Mouse (Mus musculus) cortical plate, adult 2 months (tissue): ENCODE data around the gene Cept1. TPM values are rescaled to one million over a fixed set of nuclear protein-coding genes. Genes with fewer than 3 reads are reported as not detected.

Experiments
- H3K27ac ChIP-seq: fragments of 200-500 bp; 2 replicates; pipeline ENCODE4 v1.5.1; 2012; ENCODE audit warnings: low read length, control low read depth, inconsistent platforms; ENCODE audit not compliant: insufficient read depth
- H3K4me1 ChIP-seq: fragments of 200-500 bp; 2 replicates; pipeline ENCODE4 v1.6.1; 2011; ENCODE audit warnings: low read length; ENCODE audit not compliant: control insufficient read depth, insufficient read depth
- H3K4me3 ChIP-seq: fragments of 200-500 bp; 2 replicates; pipeline ENCODE4 v1.5.1; 2011; ENCODE audit warnings: mild to moderate bottlenecking, low read length, control low read depth; ENCODE audit not compliant: insufficient read depth
- CTCF ChIP-seq: fragments of 200-500 bp; IDR thresholded peaks from 2 replicates; pipeline ENCODE4 v1.5.1; 2011; ENCODE audit warnings: mild to moderate bottlenecking, control low read depth, low read length; ENCODE audit not compliant: insufficient read depth; ENCODE audit errors: extremely low read depth
- POLR2A ChIP-seq: fragments of 200-500 bp; IDR thresholded peaks from 2 replicates; pipeline ENCODE4 v1.6.1; 2011; ENCODE audit warnings: mild to moderate bottlenecking, low read length, control low read depth; ENCODE audit not compliant: insufficient read depth; ENCODE audit errors: extremely low read depth
- polyA plus RNA-seq: library from polyadenylated mRNA; depleted of rRNA; stranded (reverse); fragments of >200 nt; gene quantifications from 2 replicates; pipeline ENCODE4 v1.2.3, GENCODE M21; 2012

Gene Cept1
- polyA plus RNA-seq, 1 experiment: 39.3 TPM

DNA sequence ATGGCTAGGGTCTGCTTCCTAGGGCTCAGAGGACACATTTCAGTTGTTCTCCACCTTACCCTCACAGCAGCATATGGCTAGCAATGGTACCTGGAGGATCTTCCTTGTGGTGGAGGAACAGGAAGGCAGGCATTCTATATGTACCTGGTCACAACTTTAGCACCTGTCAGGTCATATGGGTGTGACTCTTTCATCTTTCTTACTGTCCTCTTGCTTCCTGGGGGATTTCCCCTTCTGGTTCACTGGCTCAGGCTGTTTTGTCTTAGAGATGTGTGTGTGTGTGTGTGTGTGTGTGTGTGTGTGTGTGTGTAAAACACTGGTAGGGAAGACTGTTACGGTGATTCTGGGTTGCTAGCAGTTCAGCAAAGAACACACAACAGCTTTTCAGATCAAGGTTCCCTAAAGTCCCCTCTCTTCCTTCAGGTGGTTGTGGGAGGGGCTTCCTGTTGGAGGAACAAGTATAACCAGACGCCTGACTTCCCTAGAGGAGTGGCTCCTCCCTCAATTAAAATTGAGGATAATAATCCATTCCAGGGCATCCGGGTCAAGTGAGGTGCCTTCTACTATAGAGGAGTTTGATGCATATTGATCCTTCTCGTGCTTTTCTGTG is 63.7 kb downstream of the Cept1 start:
- H3K27ac ChIP-seq: no peak overlapping the region
- H3K4me1 ChIP-seq: no peaks in the 10 kb centered on the region
- TF ChIP-seq POLR2A: no peak
- TF ChIP-seq CTCF: no peak
- H3K4me3 ChIP-seq: no peak overlapping the region

DNA sequence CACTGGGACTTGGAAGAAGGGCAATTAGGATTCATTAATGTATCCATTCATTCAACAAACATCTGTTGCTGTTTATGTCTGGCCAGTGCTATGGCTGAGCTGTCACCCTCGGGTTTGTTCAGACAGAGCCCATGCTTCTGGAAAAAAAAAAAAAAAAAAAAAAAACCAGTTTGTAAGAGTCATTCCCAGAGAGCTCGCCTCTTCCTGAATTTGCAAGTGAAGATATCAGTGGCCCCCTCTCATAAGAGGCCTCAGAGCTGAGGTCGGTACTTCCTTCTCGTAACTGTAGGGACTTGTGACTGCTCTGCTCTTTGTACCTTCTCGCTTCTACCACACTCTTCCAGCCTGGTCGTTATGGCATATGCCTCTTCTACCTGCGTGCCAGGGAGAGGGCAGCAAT is 64.3 kb downstream of the Cept1 start:
- Histone ChIP-seq H3K4me3 (no peak overlapping the region; the same call in 1 of the 2 replicates), H3K4me1 (no peaks in the 10 kb centered on the region), H3K27ac (no peak overlapping the region)
- TF ChIP-seq CTCF: no peak
- no peak for TF ChIP-seq POLR2A

DNA sequence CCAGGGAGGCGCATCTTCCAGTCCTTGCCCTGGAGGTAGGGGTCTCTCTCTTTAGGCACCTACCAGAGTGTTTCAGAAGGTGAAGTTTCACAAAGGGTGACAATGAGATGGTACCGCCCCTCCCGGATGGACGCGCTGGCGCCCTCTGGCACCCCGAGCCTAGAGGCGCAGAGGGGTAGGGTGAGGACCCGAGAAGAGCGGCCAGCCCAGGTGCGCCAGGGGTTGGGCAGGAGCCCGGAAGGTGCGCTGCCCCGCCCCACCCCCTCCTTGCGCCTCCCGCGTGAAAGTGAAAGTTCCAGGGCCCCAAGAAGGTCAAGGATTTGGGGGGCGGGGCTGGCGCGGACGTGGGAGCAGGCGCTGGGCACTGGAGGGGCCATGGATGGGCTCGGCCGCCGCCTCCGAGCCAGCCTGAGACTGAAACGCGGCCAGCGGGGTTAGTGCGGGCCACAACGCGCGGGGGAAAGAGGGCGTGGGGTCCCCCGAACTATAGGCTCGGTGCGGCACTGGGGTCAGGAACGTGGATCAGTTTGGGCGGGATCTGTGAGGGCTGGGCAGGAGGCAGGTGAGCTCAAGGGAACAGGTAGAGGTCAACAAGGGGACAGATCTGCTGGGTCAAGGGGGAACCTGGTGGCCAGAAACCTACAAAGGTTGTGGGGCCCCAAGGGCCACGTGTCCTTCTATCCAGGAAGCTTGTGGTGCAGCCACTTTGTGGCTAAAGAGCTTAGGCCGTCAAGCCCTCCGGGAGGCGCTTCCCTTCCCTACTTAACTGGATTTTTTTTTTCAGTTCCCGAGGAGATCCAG is 65.1 kb downstream of the Cept1 start, which contains the start of gene Dennd2d:
Gene Dennd2d, plus strand, starts transcription at position 125 of the 801 bp plus-strand sequence.
- Histone ChIP-seq H3K4me1 (no peaks in the 10 kb centered on the region), H3K27ac (no peak within 1 kb of the TSS), H3K4me3 (peak within 1 kb of the TSS; percentile 40)
- TF ChIP-seq CTCF (no peak), POLR2A (no peak)

DNA sequence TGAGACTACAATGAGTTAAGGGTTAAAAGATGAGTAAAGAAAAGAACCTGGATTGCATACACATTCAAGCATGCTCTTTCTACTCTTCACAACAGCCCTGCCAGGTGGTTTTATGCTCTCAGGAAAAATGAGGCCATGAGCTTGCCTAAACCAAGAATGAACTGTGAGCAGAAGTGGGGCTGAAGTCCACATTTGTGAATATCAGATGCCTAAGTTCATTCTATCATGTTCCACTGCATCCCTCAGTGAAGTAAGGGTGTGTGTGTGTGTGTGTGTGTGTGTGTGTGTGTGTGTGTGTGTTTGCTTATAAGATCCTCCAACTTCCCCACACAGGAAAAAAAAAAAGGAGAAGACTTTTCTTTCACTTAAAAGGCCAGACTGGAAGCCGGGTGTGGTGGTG is 70.7 kb downstream of the Cept1 start:
- TF ChIP-seq POLR2A: no peak
- TF ChIP-seq CTCF: no peak
- H3K4me3 ChIP-seq: no peak overlapping the region
- H3K4me1 ChIP-seq: no peaks in the 10 kb centered on the region
- H3K27ac ChIP-seq: no peak overlapping the region

DNA sequence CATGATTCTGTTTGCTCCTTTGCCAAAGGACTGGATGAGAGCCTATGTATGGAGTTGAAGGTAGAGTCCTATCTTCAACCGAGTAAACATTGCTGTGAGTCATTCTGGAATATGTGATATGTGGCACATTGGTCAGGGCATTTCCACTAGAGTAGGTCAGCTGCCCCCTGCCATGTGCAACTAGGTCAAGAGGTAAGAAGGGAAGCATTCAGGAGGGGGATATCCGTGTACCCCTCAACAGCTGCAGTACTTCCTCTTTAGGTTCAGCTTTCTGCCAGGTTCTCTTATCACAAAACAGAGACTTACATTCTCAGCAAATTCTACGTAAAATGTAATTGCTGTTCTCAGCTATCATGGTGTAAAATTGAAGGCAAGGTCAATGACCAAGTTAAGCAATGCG is 73.4 kb downstream of the Cept1 start:
- H3K27ac ChIP-seq: no peak overlapping the region
- no peak overlapping the region for H3K4me3 ChIP-seq
- no peaks in the 10 kb centered on the region for H3K4me1 ChIP-seq
- TF ChIP-seq CTCF (no peak), POLR2A (no peak)

DNA sequence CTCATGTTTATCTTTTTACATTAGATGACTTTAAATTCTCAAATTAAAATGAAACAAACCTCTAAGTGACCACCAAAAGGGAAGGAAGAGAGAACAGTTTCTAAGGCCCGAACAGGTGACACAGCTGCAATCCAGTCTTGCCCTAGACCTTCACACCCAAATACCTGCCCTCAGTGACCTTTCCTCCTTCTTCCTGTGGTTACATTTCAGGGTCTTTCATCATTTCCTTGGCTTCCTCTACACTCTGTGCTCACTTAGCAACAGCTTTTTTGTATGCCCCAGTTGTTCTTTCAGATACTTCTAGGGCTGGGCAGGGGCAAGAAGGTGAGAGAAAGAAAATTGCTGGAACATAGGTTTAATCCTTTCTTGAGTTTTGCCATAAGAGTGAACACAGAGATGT is 82.9 kb downstream of the Cept1 start:
- Histone ChIP-seq H3K4me1 (no peaks in the 10 kb centered on the region), H3K4me3 (no peak overlapping the region), H3K27ac (no peak overlapping the region)
- TF ChIP-seq POLR2A (no peak), CTCF (no peak)

DNA sequence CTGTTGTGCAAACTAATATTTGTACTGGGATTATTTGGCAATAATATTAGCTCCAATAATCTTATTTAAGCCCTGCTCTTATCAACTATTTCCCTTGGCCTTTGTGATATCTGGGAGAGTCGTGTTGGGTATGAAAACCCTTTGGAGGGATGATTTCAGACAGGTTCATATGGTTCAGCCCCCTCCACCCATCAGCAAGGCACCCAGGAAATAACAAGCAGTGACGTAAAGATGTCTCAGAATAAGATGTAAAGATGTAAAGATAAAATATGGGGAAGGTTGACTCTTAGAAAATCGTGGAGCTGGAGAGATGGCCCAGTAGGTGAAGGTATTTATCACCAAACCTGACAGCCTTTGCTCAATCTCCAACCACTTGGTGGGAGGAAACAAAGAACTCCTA is 85.1 kb downstream of the Cept1 start:
- H3K27ac ChIP-seq: no peak overlapping the region
- H3K4me1 ChIP-seq: no peaks in the 10 kb centered on the region
- no peak overlapping the region for H3K4me3 ChIP-seq
- TF ChIP-seq POLR2A: no peak
- no peak for TF ChIP-seq CTCF

DNA sequence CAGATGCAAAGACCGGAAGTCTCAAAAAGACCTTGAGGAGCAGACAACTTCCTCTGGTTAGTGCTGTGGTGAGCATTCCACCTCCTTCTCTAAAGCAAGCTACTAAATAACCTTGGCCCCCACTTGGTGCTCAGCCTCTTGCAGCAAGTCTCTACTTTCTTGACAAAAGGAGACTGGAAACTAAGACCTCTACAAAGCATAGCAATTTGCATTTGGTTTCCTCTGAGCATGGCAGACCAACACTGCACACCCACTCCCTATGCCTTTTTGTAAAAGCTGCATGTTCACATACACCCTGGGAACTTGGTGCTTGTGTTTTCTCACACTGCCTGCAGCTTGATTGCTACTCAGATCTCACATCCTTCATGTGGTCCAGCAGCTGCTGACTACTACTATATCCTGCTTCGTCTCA is 85.5 kb downstream of the Cept1 start:
- Histone ChIP-seq H3K4me3 (no peak overlapping the region), H3K27ac (no peak overlapping the region), H3K4me1 (no peaks in the 10 kb centered on the region)
- TF ChIP-seq POLR2A (no peak), CTCF (no peak)

DNA sequence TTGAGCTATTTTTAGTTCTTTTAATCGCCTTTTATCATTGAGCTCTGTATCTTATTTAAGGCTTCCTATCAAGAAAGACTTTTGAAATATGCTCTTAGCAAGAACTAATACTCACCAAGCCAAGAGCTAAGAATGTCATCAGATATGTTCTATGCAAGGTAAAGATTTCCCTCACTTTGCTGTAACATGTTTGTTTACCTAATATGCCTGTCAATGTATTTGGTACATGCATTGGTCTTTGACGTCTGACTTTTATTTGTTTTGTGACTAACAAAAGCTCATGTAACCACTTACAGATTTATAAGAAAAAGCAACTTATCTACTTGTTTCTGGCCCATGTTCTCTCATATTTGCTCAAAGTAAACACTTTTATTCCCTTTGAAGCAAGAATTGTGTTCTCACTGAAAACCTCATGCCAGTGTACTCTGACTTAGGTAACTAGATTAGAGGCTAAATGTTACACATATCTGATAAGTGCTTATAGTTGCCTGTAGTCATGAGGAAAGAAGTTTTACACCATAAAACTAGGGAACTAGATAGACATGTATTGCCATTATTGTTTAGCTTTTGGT is 90.2 kb downstream of the Cept1 start:
- TF ChIP-seq POLR2A (no peak), CTCF (no peak)
- Histone ChIP-seq H3K27ac (no peak overlapping the region), H3K4me3 (no peak overlapping the region), H3K4me1 (no peaks in the 10 kb centered on the region)
